Mouse (Mus musculus) heart, postnatal 14 days (tissue): ENCODE results near the gene Helz. TPM values are rescaled to one million over a fixed set of nuclear protein-coding genes. Genes with fewer than 3 reads are reported as not detected.

Experiments used
- DNase-seq, 2 experiments: peaks; one replicate each; pipeline ENCODE4 v3.0.0; 2021 to 2022
- intact Hi-C: fragments of 180-260 bp; cut with DNase I; formaldehyde crosslinking; loops from one replicate; pipeline ENCODE4 v1.15.1; 2025
- microRNA-seq, 2 experiments: library from miRNA; unstranded; fragments of <30 nt; microRNA quantifications; one replicate each; pipeline ENCODE4 v1.2.0; 2021 to 2022
- total RNA-seq, 2 experiments: library from RNA; stranded (reverse); gene quantifications; 2 replicates each; pipeline ENCODE4 v1.2.3; 2021

Gene Helz
- total RNA-seq, 2 experiments from 2014 or later, result 28.6 to 29.6 TPM

- no peak for DNase-seq
- intact Hi-C loops, result no loop called here
These were observed 160.3 kb downstream of the Helz start for GRCm38 (mm10) chr11:107707897-107708610.

GRCm38 (mm10) chr11:107710379-107710778 is 162.6 kb downstream of the Helz start:
- DNase-seq, result no peak
- intact Hi-C loops, result no loop called here

- no peak for DNase-seq
- intact Hi-C loops, result no loop called here
These were observed 166.6 kb downstream of the Helz start for GRCm38 (mm10) chr11:107714368-107714767.

- intact Hi-C loops, result no loop called here
These were observed 168.7 kb downstream of the Helz start, which contains the start of gene Cacng1 for GRCm38 (mm10) chr11:107716332-107716938. Cacng1 (minus strand) TSS chr11:107716522.

GRCm38 (mm10) chr11:107720264-107721021 is 172.7 kb downstream of the Helz start:
- DNase-seq, result no peak
- intact Hi-C loops, result no loop called here

More at GRCm38 (mm10) chr11:107716332-107716938, 168.7 kb downstream of the Helz start, which contains the start of gene Cacng1:
- DNase-seq, result no peak

- no peak for DNase-seq
- intact Hi-C loops, result no loop called here
These were observed 173.3 kb downstream of the Helz start for GRCm38 (mm10) chr11:107721057-107721456.

GRCm38 (mm10) chr11:107724603-107725002 is 176.9 kb downstream of the Helz start:
- intact Hi-C loops, result no loop called here
- DNase-seq, result no peak

GRCm38 (mm10) chr11:107728073-107728863 is 180.5 kb downstream of the Helz start:
- intact Hi-C loops, result no loop called here

GRCm38 (mm10) chr11:107729141-107729540 is 181.4 kb downstream of the Helz start:
- intact Hi-C loops, result no loop called here
- no peak for DNase-seq

More at GRCm38 (mm10) chr11:107728073-107728863, 180.5 kb downstream of the Helz start:
- DNase-seq, result no peak

GRCm38 (mm10) chr11:107730940-107731339 is 183.2 kb downstream of the Helz start:
- DNase-seq, result peak; percentile 13 to 38
- intact Hi-C loops, result no loop called here

GRCm38 (mm10) chr11:107731498-107731897 is 183.8 kb downstream of the Helz start:
- intact Hi-C loops, result no loop called here
- no peak for DNase-seq

- intact Hi-C loops, result no loop called here
- DNase-seq, result peak; percentile 8 to 30
These were observed 186.4 kb downstream of the Helz start for GRCm38 (mm10) chr11:107734133-107734532.

- DNase-seq, result no peak
- intact Hi-C loops, result no loop called here
These were observed 190.2 kb downstream of the Helz start for GRCm38 (mm10) chr11:107737886-107738285.

GRCm38 (mm10) chr11:107738418-107739099 is 190.8 kb downstream of the Helz start:
- intact Hi-C loops, result no loop called here
- DNase-seq, result no peak

- no peak for DNase-seq
- intact Hi-C loops, result no loop called here
These were observed 195.4 kb downstream of the Helz start for GRCm38 (mm10) chr11:107743100-107743499.

Small RNA genes lying within 50 kb of the gene (microRNA-seq; reads per million reads assigned to microRNA genes)
- gene Mir6932, result 0 to 0.24 reads per million in 2 experiments

Other genes starting within 250 kb of the Helz start
- 10 to 100 TPM; 67.9 to 68.4 TPM for gene Pitpnc1, start 77.2 kb upstream of the Helz start, total RNA-seq
- 10 to 100 TPM; 81.7 to 84.0 TPM for gene Psmd12, start 68.4 kb upstream of the Helz start, total RNA-seq
- not detected for gene Cacng1, start 168.6 kb downstream of the Helz start, total RNA-seq
- under 1 TPM; 0.33 to 0.49 TPM for gene Cacng4, start 246.6 kb downstream of the Helz start, total RNA-seq